ENCODE assay signal across 9 mouse cellular contexts in the genomic region with DNA sequence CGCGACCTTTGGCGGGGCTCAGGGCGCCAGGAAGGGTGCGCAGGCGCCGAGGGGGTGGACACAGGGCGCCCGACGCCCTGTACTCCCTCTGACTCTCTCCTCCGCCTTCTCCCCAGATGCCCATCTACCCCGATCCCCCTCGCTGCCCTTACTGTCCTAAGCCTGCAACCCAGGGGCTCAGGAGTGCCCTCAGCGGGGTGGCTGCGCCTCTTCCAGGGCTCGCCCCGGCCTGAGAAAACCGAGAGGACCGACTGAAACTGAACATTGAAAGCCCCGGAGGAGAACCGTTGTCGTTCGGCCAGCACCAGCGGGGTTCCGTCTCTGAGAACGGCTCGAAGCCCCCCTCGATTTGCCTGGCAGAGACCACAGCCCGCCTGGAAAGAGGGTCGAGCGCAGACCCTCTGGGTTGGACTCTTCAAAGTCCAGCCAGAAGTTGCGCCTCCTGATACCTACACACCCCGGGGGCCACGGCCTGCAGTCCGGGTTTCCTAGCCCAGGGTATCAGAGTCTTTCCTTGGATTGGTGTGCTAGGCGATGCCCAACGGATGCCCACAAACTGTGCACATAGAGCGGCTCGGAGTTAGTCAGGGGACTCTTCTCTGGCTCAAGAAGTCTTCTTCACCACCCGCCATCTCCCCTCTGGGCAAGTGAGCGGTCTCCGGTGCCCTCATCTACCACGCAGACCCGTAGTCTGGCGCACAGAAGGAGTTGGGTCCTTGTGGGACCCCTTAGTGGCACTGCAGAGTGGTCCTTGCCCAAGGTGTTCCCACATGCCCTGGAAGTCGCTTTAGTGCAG. TPM values are rescaled to one million over a fixed set of nuclear protein-coding genes. Genes with fewer than 3 reads are reported as not detected.
DNase-seq lines count a peak whose midpoint lies in the region; ATAC-seq and TF ChIP-seq lines count a peak whose summit lies in the region.
"Had no signal": no experiment of that assay in that cellular context is flagged by ENCODE, and none has a peak within 500 bp of the region (broad histone marks: within the 10 kb centered on the region; RNA-seq: fewer than 3 reads in every experiment).

No protein-coding gene starts in this region.

- peaks cover 22% of the 10 kb centered on the region for H3K4me1 ChIP-seq in lung, postnatal 0 days (ENCODE audit: insufficient read depth, low read depth, low read length)
- peaks cover 41% of the 10 kb centered on the region for H3K4me1 ChIP-seq in limb, embryonic 10.5 days
- peaks cover 23% of the 10 kb centered on the region for H3K4me1 ChIP-seq in olfactory bulb, adult 2 months (ENCODE audit: control insufficient read depth, insufficient read depth, low read length)

- ATAC-seq in cerebellum, adult (ENCODE audit: insufficient number of reproducible peaks, low FRiP score, low TSS enrichment), result peak; percentile 18; the same call in 1 of the 2 replicates
- no peak for ATAC-seq in lung, postnatal 0 days

- no peak for DNase-seq in cerebellum, postnatal 4 days (ENCODE audit: low spot score in 2 of 2)
- DNase-seq in lung, postnatal 0 days (ENCODE audit: low spot score), result no peak
- no peak for DNase-seq in lung, postnatal 25 days (ENCODE audit: low spot score)
- DNase-seq in limb, embryonic 10.5 days (ENCODE audit: low spot score), result peak; percentile 67
- no peak for DNase-seq in spleen, postnatal 4 days (ENCODE audit: low spot score in 2 of 2)
- DNase-seq in adrenal gland, postnatal 10 days, result no peak

- no peaks in the 10 kb centered on the region for H3K36me3 ChIP-seq in lung, postnatal 0 days (ENCODE audit: insufficient read depth, low read length)
- peaks cover 3% of the 10 kb centered on the region; the same call in 1 of the 2 replicates for H3K36me3 ChIP-seq in limb, embryonic 10.5 days

- TF ChIP-seq POLR2A in olfactory bulb, adult 2 months (IDR thresholded peaks at IDR 0.05; ENCODE audit: insufficient read depth, low read depth, low read length), result no peak

- H3K27me3 ChIP-seq in lung, postnatal 0 days (replicated peaks; ENCODE audit: insufficient read depth, low read length), result peaks cover 43% of the 10 kb centered on the region
- peaks cover 79% of the 10 kb centered on the region for H3K27me3 ChIP-seq in limb, embryonic 10.5 days (ENCODE audit: low read depth, poor library complexity, severe bottlenecking)

- TF ChIP-seq CTCF in lung, postnatal 0 days (IDR thresholded peaks at IDR 0.05), result no peak
- no peak for TF ChIP-seq CTCF in olfactory bulb, adult 2 months (IDR thresholded peaks at IDR 0.05; ENCODE audit: insufficient read depth, low read depth, low read length)

- H3K9me3 ChIP-seq in lung, postnatal 0 days (ENCODE audit: low read length), result no peaks in the 10 kb centered on the region
- H3K9me3 ChIP-seq in limb, embryonic 10.5 days (replicated peaks), result no peaks in the 10 kb centered on the region

- H3K9ac ChIP-seq in lung, postnatal 0 days (replicated peaks; ENCODE audit: low read depth), result 0 out of 2 replicates have a peak overlapping the region, but pooled peaks have one; percentile 8

- no peak for TF ChIP-seq EP300 in lung, postnatal 0 days (IDR thresholded peaks at IDR 0.05)

- H3K27ac ChIP-seq in lung, postnatal 0 days (ENCODE audit: low read length), result no peak overlapping the region
- H3K27ac ChIP-seq in limb, embryonic 10.5 days, result peak overlapping the region; percentile 75
- H3K27ac ChIP-seq in olfactory bulb, adult 2 months (ENCODE audit: insufficient read depth, low read depth, low read length), result no peak overlapping the region

- H3K4me3 ChIP-seq in lung, postnatal 0 days (ENCODE audit: low read depth, low read length), result peak overlapping the region; percentile 57
- H3K4me3 ChIP-seq in limb, embryonic 10.5 days, result peak overlapping the region; percentile 56
- peak overlapping the region; percentile 28 for H3K4me3 ChIP-seq in olfactory bulb, adult 2 months (ENCODE audit: insufficient read depth, low read depth, low read length)

- peak overlapping the region; percentile 94 for H3K4me2 ChIP-seq in lung, postnatal 0 days (replicated peaks; ENCODE audit: low read depth, low read length)

- WGBS in lung, postnatal 0 days, result 2% methylated on average over 40 of the region's 46 CpGs
- WGBS in limb, embryonic 10.5 days, result 2% methylated on average over 46 of the region's 46 CpGs
- 2% methylated on average over 46 of the region's 46 CpGs for WGBS in olfactory bulb, adult 2 months

RNA-seq across cellular contexts. Expression of a gene that starts 0.4 kb away (rescaled TPM):
- 1.8 and 2.6 TPM in 2 replicates for polyA plus RNA-seq in lung, postnatal 0 days (2015; fragmentation: Nextera tagmentation; extraction: Ambion mirVana)
- 0.30 and 0.80 TPM in 2 replicates for polyA plus RNA-seq in limb, embryonic 10.5 days (2016; fragmentation: Nextera tagmentation; extraction: Ambion mirVana)
- not detected in 2 replicates for polyA plus RNA-seq in olfactory bulb, adult 2 months (2012; ENCODE audit: insufficient read depth, insufficient read length, low replicate concordance, missing spikeins)
- under 1 TPM in 1 of 2 experiments, not detected in 1; 0.15 TPM for total RNA-seq in adrenal gland, postnatal 10 days (2021)
- total RNA-seq: common myeloid progenitor, adult 5-6 weeks had no signal

RNA-seq across cellular contexts. Expression of a gene that starts 1.8 kb away (rescaled TPM):
- 19.8 and 21.6 TPM in 2 replicates for polyA plus RNA-seq in lung, postnatal 0 days (2015; fragmentation: Nextera tagmentation; extraction: Ambion mirVana)
- polyA plus RNA-seq in limb, embryonic 10.5 days (2016; fragmentation: Nextera tagmentation; extraction: Ambion mirVana), result 43.8 and 49.0 TPM in 2 replicates
- not detected in 2 replicates for polyA plus RNA-seq in olfactory bulb, adult 2 months (2012; ENCODE audit: insufficient read depth, insufficient read length, low replicate concordance, missing spikeins)
- 10 to 100 TPM; 15.2 to 19.1 TPM for total RNA-seq in adrenal gland, postnatal 10 days (2021)

RNA-seq across cellular contexts. Expression of a gene that starts 20.1 kb away (rescaled TPM):
- polyA plus RNA-seq in lung, postnatal 0 days (2015; fragmentation: Nextera tagmentation; extraction: Ambion mirVana), result 249 and 268 TPM in 2 replicates
- polyA plus RNA-seq in limb, embryonic 10.5 days (2016; fragmentation: Nextera tagmentation; extraction: Ambion mirVana), result 100 and 102 TPM in 2 replicates
- polyA plus RNA-seq in olfactory bulb, adult 2 months (2012; ENCODE audit: insufficient read depth, insufficient read length, low replicate concordance, missing spikeins), result not detected in 2 replicates
- total RNA-seq in adrenal gland, postnatal 10 days (2021), result 100 to 1,000 TPM; 111 to 120 TPM

RNA-seq across cellular contexts. Expression of a gene that starts 30.1 kb away (rescaled TPM):
- 24.1 and 25.5 TPM in 2 replicates for polyA plus RNA-seq in lung, postnatal 0 days (2015; fragmentation: Nextera tagmentation; extraction: Ambion mirVana)
- polyA plus RNA-seq in limb, embryonic 10.5 days (2016; fragmentation: Nextera tagmentation; extraction: Ambion mirVana), result 33.6 and 43.5 TPM in 2 replicates
- not detected in 2 replicates for polyA plus RNA-seq in olfactory bulb, adult 2 months (2012; ENCODE audit: insufficient read depth, insufficient read length, low replicate concordance, missing spikeins)
- 10 to 100 TPM in 1 of 2 experiments, 1 to 10 TPM in 1; 9.5 to 10.3 TPM for total RNA-seq in adrenal gland, postnatal 10 days (2021)
- total RNA-seq: common myeloid progenitor, adult 5-6 weeks had no signal

Comparison
In these comparisons a context has a peak if more than half of its experiments do, and no peak if none do; other contexts are left out.
1. RNA of a gene that starts 1.8 kb away (polyA plus RNA-seq): 43.8 to 49.0 TPM in limb, embryonic 10.5 days and 19.8 to 21.6 TPM in lung, postnatal 0 days; not detected in olfactory bulb, adult 2 months; every median in the first group is over 10 times any median in the second.
2. Peak in every context shown above with its lines, with median percentiles within 50 percentile points of each other: H3K4me3 ChIP-seq.